Mouse (Mus musculus): Measurements from ENCODE around the gene Lcn10. TPM values are rescaled to one million over a fixed set of nuclear protein-coding genes. Genes with fewer than 3 reads are reported as not detected.
A peak's percentile ranks its signal among the peaks of the same experiment; 100 is the strongest.

The Lcn10 gene
- not detected for total RNA-seq (2021)
- not detected in 2 replicates for polyA plus RNA-seq (2012; rRNA removed)
- long read RNA-seq = 0 reads

- H3K36me3 ChIP-seq (ENCODE audit: control insufficient read depth, insufficient read depth, low read length) = no peaks in the 10 kb centered on the region
- H3K27me3 ChIP-seq (ENCODE audit: control insufficient read depth, insufficient read depth, low read length) = no peaks in the 10 kb centered on the region
- no peak for DNase-seq
- H3K9ac ChIP-seq (ENCODE audit: low read depth, low read length) = no peak within 1 kb of the TSS
- H3K4me3 ChIP-seq = no peak within 1 kb of the TSS
- TF ChIP-seq CTCF (IDR thresholded peaks at IDR 0.05) (no peak), EP300 (IDR thresholded peaks at IDR 0.05; ENCODE audit: insufficient read depth, low read depth, low read length) (no peak), POLR2A (IDR thresholded peaks at IDR 0.05; ENCODE audit: insufficient read depth, low read depth, low read length) (no peak)
- H3K4me1 ChIP-seq (ENCODE audit: control insufficient read depth, insufficient read depth, low read length) = no peaks in the 10 kb centered on the region
- no peaks in the 10 kb centered on the region for H3K79me2 ChIP-seq (replicated peaks; ENCODE audit: control insufficient read depth, insufficient read depth, low read length)
- intact Hi-C loops (cut with DNase I) = no loop called here
- 59% methylated on average over 2 of the region's 2 CpGs for WGBS
- H3K27ac ChIP-seq = no peak within 1 kb of the TSS
These were observed at the start of gene Lcn10 for GRCm38 (mm10) chr2:25682426-25682825. Gene Lcn10, plus strand, starts transcription at chr2:25682726.

GRCm38 (mm10) chr2:25633616-25634015 lies 48.9 kb upstream of the Lcn10 start:
- H3K27me3 ChIP-seq (ENCODE audit: control insufficient read depth, insufficient read depth, low read length) = no peaks in the 10 kb centered on the region
- TF ChIP-seq POLR2A (IDR thresholded peaks at IDR 0.05; ENCODE audit: insufficient read depth, low read depth, low read length) (no peak), CTCF (IDR thresholded peaks at IDR 0.05) (no peak), EP300 (IDR thresholded peaks at IDR 0.05; ENCODE audit: insufficient read depth, low read depth, low read length) (no peak)
- H3K4me3 ChIP-seq = no peak overlapping the region
- H3K36me3 ChIP-seq (ENCODE audit: control insufficient read depth, insufficient read depth, low read length) = no peaks in the 10 kb centered on the region
- intact Hi-C loops (cut with DNase I) = no loop called here
- DNase-seq = no peak
- no peaks in the 10 kb centered on the region for H3K4me1 ChIP-seq (ENCODE audit: control insufficient read depth, insufficient read depth, low read length)
- 84% methylated on average over 3 of the region's 3 CpGs for WGBS
- H3K27ac ChIP-seq = no peak overlapping the region
- H3K79me2 ChIP-seq (replicated peaks; ENCODE audit: control insufficient read depth, insufficient read depth, low read length) = no peaks in the 10 kb centered on the region
- H3K9ac ChIP-seq (ENCODE audit: low read depth, low read length) = no peak overlapping the region

- no peaks in the 10 kb centered on the region for H3K27me3 ChIP-seq (ENCODE audit: control insufficient read depth, insufficient read depth, low read length)
- intact Hi-C loops (cut with DNase I) = no loop called here
- 73% methylated on average over 1 of the region's 1 CpGs for WGBS
- no peaks in the 10 kb centered on the region for H3K4me1 ChIP-seq (ENCODE audit: control insufficient read depth, insufficient read depth, low read length)
- no peaks in the 10 kb centered on the region for H3K79me2 ChIP-seq (replicated peaks; ENCODE audit: control insufficient read depth, insufficient read depth, low read length)
- no peak overlapping the region for H3K27ac ChIP-seq
- no peak for DNase-seq
- H3K36me3 ChIP-seq (ENCODE audit: control insufficient read depth, insufficient read depth, low read length) = no peaks in the 10 kb centered on the region
- H3K4me3 ChIP-seq = no peak overlapping the region
- H3K9ac ChIP-seq (ENCODE audit: low read depth, low read length) = no peak overlapping the region
- TF ChIP-seq CTCF (IDR thresholded peaks at IDR 0.05) (peak; percentile 61), EP300 (IDR thresholded peaks at IDR 0.05; ENCODE audit: insufficient read depth, low read depth, low read length) (no peak)
These were observed 48.5 kb upstream of the Lcn10 start for GRCm38 (mm10) chr2:25634046-25634445.

- Histone ChIP-seq H3K36me3 (ENCODE audit: control insufficient read depth, insufficient read depth, low read length) (no peaks in the 10 kb centered on the region), H3K27me3 (ENCODE audit: control insufficient read depth, insufficient read depth, low read length) (no peaks in the 10 kb centered on the region), H3K9ac (ENCODE audit: low read depth, low read length) (no peak overlapping the region), H3K79me2 (replicated peaks; ENCODE audit: control insufficient read depth, insufficient read depth, low read length) (no peaks in the 10 kb centered on the region), H3K4me1 (ENCODE audit: control insufficient read depth, insufficient read depth, low read length) (no peaks in the 10 kb centered on the region), H3K27ac (no peak overlapping the region), H3K4me3 (no peak overlapping the region)
- DNase-seq = no peak
- WGBS = 22% methylated on average over 6 of the region's 6 CpGs
- TF ChIP-seq CTCF (IDR thresholded peaks at IDR 0.05) = peak; percentile 75
- no peak for TF ChIP-seq EP300 (IDR thresholded peaks at IDR 0.05; ENCODE audit: insufficient read depth, low read depth, low read length)
- no peak for TF ChIP-seq POLR2A (IDR thresholded peaks at IDR 0.05; ENCODE audit: insufficient read depth, low read depth, low read length)
- intact Hi-C loops (cut with DNase I) = no loop called here
These were observed 42.6 kb upstream of the Lcn10 start for GRCm38 (mm10) chr2:25639890-25640289.

- no peak for DNase-seq
- peaks cover 3% of the 10 kb centered on the region; the same call in 1 of the 2 replicates for H3K4me1 ChIP-seq (ENCODE audit: control insufficient read depth, insufficient read depth, low read length)
- H3K27me3 ChIP-seq (ENCODE audit: control insufficient read depth, insufficient read depth, low read length) = no peaks in the 10 kb centered on the region
- 79% methylated on average over 2 of the region's 2 CpGs for WGBS
- H3K9ac ChIP-seq (ENCODE audit: low read depth, low read length) = no peak within 1 kb of the TSS
- H3K4me3 ChIP-seq = no peak within 1 kb of the TSS
- intact Hi-C loops (cut with DNase I) = no loop called here
- TF ChIP-seq EP300 (IDR thresholded peaks at IDR 0.05; ENCODE audit: insufficient read depth, low read depth, low read length) (no peak), CTCF (IDR thresholded peaks at IDR 0.05) (no peak), POLR2A (IDR thresholded peaks at IDR 0.05; ENCODE audit: insufficient read depth, low read depth, low read length) (no peak)
- no peak within 1 kb of the TSS for H3K27ac ChIP-seq
- no peaks in the 10 kb centered on the region for H3K36me3 ChIP-seq (ENCODE audit: control insufficient read depth, insufficient read depth, low read length)
- no peaks in the 10 kb centered on the region for H3K79me2 ChIP-seq (replicated peaks; ENCODE audit: control insufficient read depth, insufficient read depth, low read length)
These were observed 29.6 kb upstream of the Lcn10 start, which contains the start of gene Lcn8 for GRCm38 (mm10) chr2:25652902-25653301. Gene Lcn8, plus strand, starts transcription at chr2:25653120.

GRCm38 (mm10) chr2:25654502-25654901 lies 28.0 kb upstream of the Lcn10 start:
- 53% methylated on average over 1 of the region's 1 CpGs for WGBS
- H3K79me2 ChIP-seq (replicated peaks; ENCODE audit: control insufficient read depth, insufficient read depth, low read length) = no peaks in the 10 kb centered on the region
- TF ChIP-seq POLR2A (IDR thresholded peaks at IDR 0.05; ENCODE audit: insufficient read depth, low read depth, low read length) (no peak), EP300 (IDR thresholded peaks at IDR 0.05; ENCODE audit: insufficient read depth, low read depth, low read length) (no peak), CTCF (IDR thresholded peaks at IDR 0.05) (no peak)

More at GRCm38 (mm10) chr2:25654502-25654901, 28.0 kb upstream of the Lcn10 start:
- DNase-seq = no peak
- no peak overlapping the region for H3K27ac ChIP-seq
- peaks cover 3% of the 10 kb centered on the region; the same call in 1 of the 2 replicates for H3K4me1 ChIP-seq (ENCODE audit: control insufficient read depth, insufficient read depth, low read length)
- no peak overlapping the region for H3K4me3 ChIP-seq
- intact Hi-C loops (cut with DNase I) = no loop called here
- H3K36me3 ChIP-seq (ENCODE audit: control insufficient read depth, insufficient read depth, low read length) = no peaks in the 10 kb centered on the region
- H3K27me3 ChIP-seq (ENCODE audit: control insufficient read depth, insufficient read depth, low read length) = no peaks in the 10 kb centered on the region
- no peak overlapping the region for H3K9ac ChIP-seq (ENCODE audit: low read depth, low read length)

Measured in heart, adult 2 months (tissue).